Comparison of ENCODE assay signal across 25 mouse cellular contexts in the genomic region with DNA sequence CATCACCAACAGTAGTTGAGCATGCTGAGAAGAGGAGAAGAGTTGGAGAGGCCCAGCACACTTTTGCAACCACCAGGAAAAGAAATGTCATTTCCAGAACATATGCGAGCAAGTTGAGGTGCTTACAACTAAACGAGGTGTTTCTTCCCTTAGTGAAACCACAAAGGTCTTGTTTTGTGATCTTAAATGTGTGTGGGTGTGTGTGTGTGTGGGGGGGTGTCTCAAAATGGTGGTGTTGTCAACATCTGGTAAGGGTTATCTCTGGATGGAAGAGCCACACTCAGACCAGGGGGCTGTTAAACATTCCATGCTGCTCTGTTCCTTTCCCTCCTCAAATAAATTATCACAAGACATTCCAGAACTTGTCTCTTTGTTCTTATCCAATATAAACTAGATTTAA.
"Had no signal": no experiment of that assay in that cellular context is flagged by ENCODE, and none has a peak within 500 bp of the region (broad histone marks: within the 10 kb centered on the region; RNA-seq: fewer than 3 reads in every experiment).

No protein-coding gene starts in this region.

- H3K9me3 ChIP-seq: heart, embryonic 10.5 days; heart, embryonic 15.5 days; hindbrain, embryonic 10.5 days; hindbrain, embryonic 12.5 days; intestine, embryonic 15.5 days; limb, embryonic 15.5 days; liver, embryonic 12.5 days had no signal

- H3K4me3 ChIP-seq: gastrocnemius, adult 2 months; heart, embryonic 10.5 days; heart, embryonic 15.5 days; hindbrain, embryonic 10.5 days; hindbrain, embryonic 12.5 days; intestine, embryonic 15.5 days; layer of hippocampus, adult 2 months; left cerebral cortex, adult 2 months; limb, embryonic 15.5 days; liver, embryonic 12.5 days had no signal

- H3K9ac ChIP-seq: heart, embryonic 15.5 days; hindbrain, embryonic 12.5 days; hindbrain, embryonic 14.5 days; intestine, embryonic 15.5 days; limb, embryonic 15.5 days; liver, embryonic 12.5 days; liver, embryonic 14.5 days had no signal

- H3K27me3 ChIP-seq: heart, embryonic 15.5 days; hindbrain, embryonic 12.5 days; intestine, embryonic 15.5 days; limb, embryonic 15.5 days; liver, embryonic 12.5 days had no signal

- H3K4me1 ChIP-seq: intestine, embryonic 15.5 days; liver, embryonic 12.5 days had no signal

- H3K4me2 ChIP-seq: heart, embryonic 15.5 days; hindbrain, embryonic 12.5 days; hindbrain, embryonic 14.5 days; intestine, embryonic 15.5 days; limb, embryonic 15.5 days; liver, embryonic 12.5 days had no signal

- ATAC-seq: hindbrain, embryonic 16.5 days; inflammation-experienced regulatory T-cells, adult 6 months; intestine, embryonic 15.5 days; intestine, postnatal 0 days; liver, embryonic 12.5 days had no signal

- H3K27ac ChIP-seq: gastrocnemius, adult 2 months; heart, embryonic 10.5 days; heart, embryonic 15.5 days; hindbrain, embryonic 10.5 days; hindbrain, embryonic 12.5 days; hindbrain, embryonic 14.5 days; intestine, embryonic 15.5 days; layer of hippocampus, adult 2 months; left cerebral cortex, adult 2 months; limb, embryonic 15.5 days; liver, embryonic 12.5 days; liver, embryonic 14.5 days had no signal

- H3K36me3 ChIP-seq: heart, embryonic 10.5 days; heart, embryonic 15.5 days; hindbrain, embryonic 10.5 days; hindbrain, embryonic 12.5 days; intestine, embryonic 15.5 days; limb, embryonic 15.5 days; liver, embryonic 12.5 days had no signal

- DNase-seq: gastrocnemius, adult 2 months; gastrocnemius, postnatal 10 days; gastrocnemius, postnatal 25 days; heart, adult 18-20 months; heart, postnatal 14 days; heart, postnatal 4 days; kidney, adult 18-20 months; kidney, adult 8-10 months; kidney, postnatal 10 days; kidney, postnatal 25 days; kidney, postnatal 4 days had no signal
